24 mouse cellular contexts compared by ENCODE assay signal in genomic region chr14:54735221-54735620, GRCm38 (mm10). TPM values are rescaled to one million over a fixed set of nuclear protein-coding genes. Genes with fewer than 3 reads are reported as not detected.
"Had no signal": no experiment of that assay in that cellular context is flagged by ENCODE, and none has a peak within 500 bp of the region (broad histone marks: within the 10 kb centered on the region; RNA-seq: fewer than 3 reads in every experiment).

No protein-coding gene starts in this region.

- H3K27ac ChIP-seq: kidney, embryonic 15.5 days; limb, embryonic 12.5 days; limb, embryonic 15.5 days; liver, embryonic 14.5 days; macrophage; midbrain, embryonic 10.5 days; midbrain, embryonic 13.5 days; neural tube, embryonic 12.5 days; neural tube, embryonic 15.5 days had no signal

- H3K4me3 ChIP-seq: kidney, embryonic 15.5 days; limb, embryonic 12.5 days; limb, embryonic 15.5 days; megakaryocyte, embryonic 14.5 days; midbrain, embryonic 10.5 days; midbrain, embryonic 13.5 days; neural tube, embryonic 12.5 days; neural tube, embryonic 15.5 days had no signal

- H3K4me1 ChIP-seq: kidney, embryonic 15.5 days; limb, embryonic 12.5 days; megakaryocyte, embryonic 14.5 days; neural tube, embryonic 12.5 days had no signal

- DNase-seq: kidney, adult 11 months; kidney, adult 8-10 months; kidney, postnatal 10 days; kidney, postnatal 4 days; left cerebral cortex, postnatal 4 days; liver, postnatal 0 days; lung, embryonic 14.5 days; right cerebral cortex, postnatal 25 days; thymus, postnatal 25 days had no signal

- H3K36me3 ChIP-seq: kidney, embryonic 15.5 days; limb, embryonic 12.5 days; limb, embryonic 15.5 days; midbrain, embryonic 10.5 days; midbrain, embryonic 13.5 days; neural tube, embryonic 12.5 days; neural tube, embryonic 15.5 days had no signal

- H3K27me3 ChIP-seq: kidney, embryonic 15.5 days; limb, embryonic 12.5 days; limb, embryonic 15.5 days; midbrain, embryonic 13.5 days; neural tube, embryonic 12.5 days; neural tube, embryonic 15.5 days had no signal

RNA-seq across cellular contexts. Expression of gene Cebpe, which starts 23.2 kb away (rescaled TPM):
- total RNA-seq: layer of hippocampus, adult 18-20 months; layer of hippocampus, postnatal 14 days; left cerebral cortex, adult 8-10 months; left cerebral cortex, postnatal 14 days; left cerebral cortex, postnatal 4 days had no signal
- polyA plus RNA-seq: limb, embryonic 12.5 days; lung, embryonic 14.5 days; midbrain, embryonic 13.5 days; thymus, postnatal 0 days had no signal

RNA-seq across cellular contexts. Expression of gene Gm29776, which starts 36.6 kb away (rescaled TPM):
- total RNA-seq: layer of hippocampus, adult 18-20 months; left cerebral cortex, adult 8-10 months; left cerebral cortex, postnatal 14 days; left cerebral cortex, postnatal 4 days had no signal
- polyA plus RNA-seq: liver, postnatal 0 days; macrophage; midbrain, embryonic 10.5 days had no signal
